Mouse (Mus musculus) G1E (cell line): ENCODE results near the gene Plppr3. TPM values are rescaled to one million over a fixed set of nuclear protein-coding genes. Genes with fewer than 3 reads are reported as not detected.

Experiments used
- ATAC-seq: 2 replicates; pipeline ENCODE4 v1.8.0; 2016; ENCODE audit warnings: mild to moderate bottlenecking; ENCODE audit not compliant: insufficient number of reproducible peaks, poor library complexity, low FRiP score, severe bottlenecking; ENCODE audit errors: extremely low read depth
- DNase-seq: peaks from one replicate; pipeline ENCODE4 v3.0.0; 2012; ENCODE audit warnings: low spot score
- H3K27me3 ChIP-seq: 2 replicates; pipeline ENCODE4 v1.6.1; 2012; ENCODE audit warnings: mild to moderate bottlenecking, low read length, inconsistent platforms; ENCODE audit not compliant: insufficient read depth
- H3K36me3 ChIP-seq: replicated peaks from 2 replicates; pipeline ENCODE3; 2012; ENCODE audit warnings: mild to moderate bottlenecking, inconsistent platforms
- H3K4me1 ChIP-seq: 2 replicates; pipeline ENCODE4 v1.6.1; 2012; ENCODE audit warnings: low read depth, low read length, inconsistent platforms, mixed read lengths; ENCODE audit not compliant: insufficient read depth
- H3K4me3 ChIP-seq: 2 replicates; pipeline ENCODE4 v1.5.1; 2012; ENCODE audit warnings: low read depth, mild to moderate bottlenecking, inconsistent platforms, low read length, moderate library complexity, mixed read lengths
- H3K9me3 ChIP-seq: replicated peaks from 2 replicates; pipeline ENCODE4 v1.6.1; 2012; ENCODE audit warnings: inconsistent platforms
- CTCF ChIP-seq: IDR thresholded peaks from 2 replicates; pipeline ENCODE4 v1.5.1; 2012; ENCODE audit warnings: low read depth, low read length, inconsistent platforms, mixed read lengths
- GATA1 ChIP-seq: IDR thresholded peaks from 2 replicates; pipeline ENCODE4 v1.6.1; 2012; ENCODE audit warnings: borderline replicate concordance, low read length, inconsistent platforms, mixed read lengths
- GATA2 ChIP-seq: IDR thresholded peaks from 2 replicates; pipeline ENCODE4 v1.6.1; 2012; ENCODE audit warnings: low read depth, low read length, inconsistent platforms, borderline replicate concordance
- POLR2AphosphoS5 ChIP-seq: IDR thresholded peaks from 2 replicates; pipeline ENCODE4 v1.6.1; 2012; ENCODE audit warnings: low read depth, low read length, inconsistent platforms; ENCODE audit not compliant: insufficient replicate concordance
- TAL1 ChIP-seq: conservative IDR thresholded peaks from 2 replicates; pipeline ENCODE4 v1.6.1; 2012; ENCODE audit warnings: low read depth, low read length, inconsistent platforms, mixed read lengths
- polyA plus RNA-seq: library from polyadenylated mRNA; stranded (reverse); fragments of >175 nt; gene quantifications from 2 replicates; pipeline ENCODE4 v1.2.3, GENCODE M21; 2012
- total RNA-seq, 2 experiments: library from RNA; stranded (forward) in 1 of 2; stranded (reverse) in 1 of 2; fragments of 200-1000 nt in 1 of 2; fragments of >200 nt in 1 of 2; fragmentation: Nextera tagmentation in 1 of 2; gene quantifications; 2 replicates each; pipeline ENCODE4 v1.2.3; 2014 to 2017

Gene Plppr3
- total and polyA plus RNA-seq, 3 experiments: 0.20 to 0.82 TPM; not detected in 1

- no peak for TF ChIP-seq GATA1
- no peak for TF ChIP-seq TAL1
- no peak for TF ChIP-seq CTCF
- no peak for TF ChIP-seq POLR2AphosphoS5
- TF ChIP-seq GATA2: no peak
Measured at GRCm38 (mm10) chr10:79918231-79919078, 44.0 kb upstream of the Plppr3 start.

GRCm38 (mm10) chr10:79917532-79918100, 43.2 kb upstream of the Plppr3 start:
- DNase-seq (no peak), ATAC-seq (no peak)
- no peak for TF ChIP-seq GATA1
- TF ChIP-seq CTCF: no peak
- no peak for TF ChIP-seq GATA2
- no peak for TF ChIP-seq POLR2AphosphoS5
- TF ChIP-seq TAL1: no peak
- peaks cover 15% of the 10 kb centered on the region for H3K9me3 ChIP-seq
- peaks cover 19% of the 10 kb centered on the region for H3K36me3 ChIP-seq
- peaks cover 78% of the 10 kb centered on the region for H3K4me1 ChIP-seq
- peak overlapping the region; percentile 87; the same call in 1 of the 2 replicates for H3K4me3 ChIP-seq
- no peaks in the 10 kb centered on the region; the same call in 1 of the 2 replicates for H3K27me3 ChIP-seq

More at GRCm38 (mm10) chr10:79918231-79919078, 44.0 kb upstream of the Plppr3 start:
- Histone ChIP-seq H3K4me3 (no peak overlapping the region), H3K9me3 (peaks cover 15% of the 10 kb centered on the region), H3K4me1 (peaks cover 73% of the 10 kb centered on the region), H3K27me3 (no peaks in the 10 kb centered on the region; the same call in 1 of the 2 replicates), H3K36me3 (peaks cover 10% of the 10 kb centered on the region)
- DNase-seq (no peak), ATAC-seq (no peak)

- 0 out of 2 replicates have a peak, but pooled peaks have one; percentile 30 for ATAC-seq
- peaks cover 15% of the 10 kb centered on the region for H3K9me3 ChIP-seq
- TF ChIP-seq POLR2AphosphoS5: no peak
- peaks cover 25% of the 10 kb centered on the region for H3K36me3 ChIP-seq
- peak within 1 kb of the TSS; percentile 87 for H3K4me3 ChIP-seq
- peak; percentile 85 for DNase-seq
- no peaks in the 10 kb centered on the region; the same call in 1 of the 2 replicates for H3K27me3 ChIP-seq
- peaks cover 83% of the 10 kb centered on the region for H3K4me1 ChIP-seq
Measured at GRCm38 (mm10) chr10:79916808-79917531, 42.5 kb upstream of the Plppr3 start, which contains the start of gene Kiss1r. Gene Kiss1r, plus strand, starts transcription at chr10:79916971.

GRCm38 (mm10) chr10:79916081-79916480, 41.6 kb upstream of the Plppr3 start:
- ATAC-seq (no peak), DNase-seq (no peak)
- TF ChIP-seq CTCF: no peak
- TF ChIP-seq GATA1: no peak
- no peak for TF ChIP-seq TAL1
- no peak for TF ChIP-seq GATA2
- TF ChIP-seq POLR2AphosphoS5: no peak
- Histone ChIP-seq H3K4me1 (peaks cover 92% of the 10 kb centered on the region), H3K36me3 (peaks cover 34% of the 10 kb centered on the region), H3K4me3 (peak overlapping the region; percentile 87), H3K27me3 (no peaks in the 10 kb centered on the region; the same call in 1 of the 2 replicates), H3K9me3 (peaks cover 7% of the 10 kb centered on the region)

- H3K36me3 ChIP-seq: peaks cover 44% of the 10 kb centered on the region
- no peak for DNase-seq
- H3K9me3 ChIP-seq: no peaks in the 10 kb centered on the region
- peak overlapping the region; percentile 87; the same call in 1 of the 2 replicates for H3K4me3 ChIP-seq
- no peaks in the 10 kb centered on the region; the same call in 1 of the 2 replicates for H3K27me3 ChIP-seq
- no peak for ATAC-seq
- H3K4me1 ChIP-seq: peaks cover 84% of the 10 kb centered on the region
- TF ChIP-seq TAL1 (no peak), GATA2 (no peak), POLR2AphosphoS5 (no peak), CTCF (no peak), GATA1 (no peak)
Measured at GRCm38 (mm10) chr10:79914948-79915596, 40.6 kb upstream of the Plppr3 start.
